34 mouse cellular contexts compared by ENCODE assay signal in genomic region chr12:75386731-75387130, GRCm38 (mm10). TPM values are rescaled to one million over a fixed set of nuclear protein-coding genes. Genes with fewer than 3 reads are reported as not detected.
DNase-seq lines count a peak whose midpoint lies in the region; ATAC-seq and TF ChIP-seq lines count a peak whose summit lies in the region.
"Had no signal": no experiment of that assay in that cellular context is flagged by ENCODE, and none has a peak within 500 bp of the region (broad histone marks: within the 10 kb centered on the region; RNA-seq: fewer than 3 reads in every experiment).

No protein-coding gene starts in this region.

- H3K9me3 ChIP-seq in limb, embryonic 10.5 days (replicated peaks): no peaks in the 10 kb centered on the region
- H3K9me3 ChIP-seq in limb, embryonic 12.5 days: no peaks in the 10 kb centered on the region
- H3K9me3 ChIP-seq: embryonic facial prominence, embryonic 10.5 days; embryonic facial prominence, embryonic 13.5 days; forebrain, embryonic 12.5 days; forebrain, embryonic 15.5 days; hindbrain, embryonic 10.5 days; hindbrain, embryonic 13.5 days; intestine, embryonic 15.5 days had no signal

- no peak for DNase-seq in heart, adult 2 months
- no peak for DNase-seq in heart, adult 8-10 months (ENCODE audit: low spot score)
- no peak for DNase-seq in limb, embryonic 10.5 days (ENCODE audit: low spot score)
- DNase-seq in adrenal gland, adult (ENCODE audit: inconsistent age in 2 of 2, low spot score in 1 of 2): no peak
- no peak for DNase-seq in cerebellum, postnatal 14 days
- DNase-seq: adrenal gland, postnatal 10 days; adrenal gland, postnatal 36 days; cerebellum, adult 11 months; cerebellum, adult 2 months; cerebellum, adult 9-11 months; cerebellum, postnatal 36 days; embryo, embryonic 11 days; gastrocnemius, postnatal 10 days had no signal

- H3K4me2 ChIP-seq in limb, embryonic 12.5 days: no peak overlapping the region
- H3K4me2 ChIP-seq: embryonic facial prominence, embryonic 13.5 days; forebrain, embryonic 12.5 days; forebrain, embryonic 15.5 days; heart, embryonic 11.5 days; hindbrain, embryonic 13.5 days; intestine, embryonic 15.5 days had no signal

- peaks cover 4% of the 10 kb centered on the region; the same call in 1 of the 2 replicates for H3K4me1 ChIP-seq in heart, adult 2 months (ENCODE audit: control insufficient read depth, insufficient read depth, low read length)
- H3K4me1 ChIP-seq in limb, embryonic 10.5 days: peaks cover 20% of the 10 kb centered on the region
- H3K4me1 ChIP-seq in limb, embryonic 12.5 days (replicated peaks): peaks cover 9% of the 10 kb centered on the region; the same call in 1 of the 2 replicates
- H3K4me1 ChIP-seq: forebrain, embryonic 12.5 days; forebrain, embryonic 15.5 days; hindbrain, embryonic 10.5 days; hindbrain, embryonic 13.5 days; intestine, embryonic 15.5 days had no signal

- peak; percentile 31; the same call in 1 of the 2 replicates for ATAC-seq in limb, embryonic 12.5 days (ENCODE audit: insufficient number of reproducible peaks, insufficient read depth, low FRiP score, low TSS enrichment, low read depth)
- ATAC-seq: activated CD4-positive, CD25-positive, alpha-beta regulatory T cell, adult 4 months; forebrain, embryonic 15.5 days; hindbrain, embryonic 16.5 days; intestine, embryonic 15.5 days had no signal

- TF ChIP-seq EP300 in heart, adult 2 months (IDR thresholded peaks at IDR 0.05; ENCODE audit: insufficient read depth, low read depth, low read length): no peak

- peaks cover 2% of the 10 kb centered on the region; the same call in 1 of the 2 replicates for H3K36me3 ChIP-seq in heart, adult 2 months (ENCODE audit: control insufficient read depth, insufficient read depth, low read length)
- H3K36me3 ChIP-seq in limb, embryonic 10.5 days: no peaks in the 10 kb centered on the region
- no peaks in the 10 kb centered on the region for H3K36me3 ChIP-seq in limb, embryonic 12.5 days
- H3K36me3 ChIP-seq: embryonic facial prominence, embryonic 10.5 days; embryonic facial prominence, embryonic 13.5 days; forebrain, embryonic 12.5 days; forebrain, embryonic 15.5 days; hindbrain, embryonic 10.5 days; hindbrain, embryonic 13.5 days; intestine, embryonic 15.5 days had no signal

- 93% methylated on average over 9 of the region's 9 CpGs for WGBS in heart, adult 2 months
- 91% methylated on average over 9 of the region's 9 CpGs for WGBS in limb, embryonic 10.5 days
- 87% methylated on average over 9 of the region's 9 CpGs for WGBS in limb, embryonic 12.5 days

- H3K79me2 ChIP-seq in heart, adult 2 months (replicated peaks; ENCODE audit: control insufficient read depth, insufficient read depth, low read length): no peaks in the 10 kb centered on the region

- no peak overlapping the region for H3K4me3 ChIP-seq in heart, adult 2 months
- H3K4me3 ChIP-seq in limb, embryonic 10.5 days: no peak overlapping the region
- no peak overlapping the region for H3K4me3 ChIP-seq in limb, embryonic 12.5 days (replicated peaks)
- H3K4me3 ChIP-seq: embryonic facial prominence, embryonic 10.5 days; embryonic facial prominence, embryonic 13.5 days; erythroblast, embryonic 14.5 days; forebrain, embryonic 12.5 days; forebrain, embryonic 15.5 days; hindbrain, embryonic 10.5 days; hindbrain, embryonic 13.5 days; intestine, embryonic 15.5 days had no signal

- H3K9ac ChIP-seq in heart, adult 2 months (ENCODE audit: low read depth, low read length): no peak overlapping the region
- no peak overlapping the region for H3K9ac ChIP-seq in limb, embryonic 12.5 days (replicated peaks)
- H3K9ac ChIP-seq: embryonic facial prominence, embryonic 13.5 days; forebrain, embryonic 12.5 days; forebrain, embryonic 15.5 days; hindbrain, embryonic 13.5 days; intestine, embryonic 15.5 days had no signal

- no peaks in the 10 kb centered on the region for H3K27me3 ChIP-seq in heart, adult 2 months (ENCODE audit: control insufficient read depth, insufficient read depth, low read length)
- H3K27me3 ChIP-seq in limb, embryonic 10.5 days (ENCODE audit: low read depth, poor library complexity, severe bottlenecking): no peaks in the 10 kb centered on the region
- no peaks in the 10 kb centered on the region for H3K27me3 ChIP-seq in limb, embryonic 12.5 days
- H3K27me3 ChIP-seq: embryonic facial prominence, embryonic 13.5 days; forebrain, embryonic 12.5 days; forebrain, embryonic 15.5 days; hindbrain, embryonic 13.5 days; intestine, embryonic 15.5 days had no signal

- no peak for TF ChIP-seq POLR2A in heart, adult 2 months (IDR thresholded peaks at IDR 0.05; ENCODE audit: insufficient read depth, low read depth, low read length)

- TF ChIP-seq CTCF in heart, adult 2 months (IDR thresholded peaks at IDR 0.05): no peak

- intact Hi-C loops in heart, adult 2 months (cut with DNase I): loop anchor here (5.0 kb wide), 3 partner anchors 34 to 1054 kb away; partner anchors contain the start of gene Rhoj

- peak overlapping the region; percentile 59 for H3K27ac ChIP-seq in heart, adult 2 months
- 0 out of 2 replicates have a peak overlapping the region, but pooled peaks have one; percentile 19 for H3K27ac ChIP-seq in limb, embryonic 10.5 days
- H3K27ac ChIP-seq in limb, embryonic 12.5 days: no peak overlapping the region
- H3K27ac ChIP-seq: embryonic facial prominence, embryonic 10.5 days; embryonic facial prominence, embryonic 13.5 days; forebrain, embryonic 12.5 days; forebrain, embryonic 15.5 days; hindbrain, embryonic 10.5 days; hindbrain, embryonic 13.5 days; intestine, embryonic 15.5 days had no signal

RNA-seq across cellular contexts. Expression of gene Gphb5, which starts 29.9 kb away (rescaled TPM):
- total RNA-seq in heart, adult 2 months (2021): not detected
- not detected in 2 replicates for polyA plus RNA-seq in heart, adult 2 months (2012; rRNA removed)
- total RNA-seq in heart, adult 8-10 months (2022): not detected
- not detected in 2 replicates for polyA plus RNA-seq in limb, embryonic 10.5 days (2016; fragmentation: Nextera tagmentation; extraction: Ambion mirVana)
- not detected in 2 replicates for polyA plus RNA-seq in limb, embryonic 12.5 days (2016; fragmentation: Nextera tagmentation; extraction: Ambion mirVana)
- total RNA-seq: adrenal gland, adult 18-20 months; adrenal gland, postnatal 10 days; adrenal gland, postnatal 36 days; ES-E14; gastrocnemius, postnatal 10 days; gastrocnemius, postnatal 36 days; heart, adult 18-20 months; heart, postnatal 36 days had no signal
- polyA plus RNA-seq: activated CD4-positive, CD25-positive, alpha-beta regulatory T cell, adult 4 months; C2C12; cerebellum, adult 2 months; cortical plate, adult 2 months; embryonic facial prominence, embryonic 10.5 days; embryonic facial prominence, embryonic 13.5 days; erythroblast, embryonic 14.5 days; forebrain, embryonic 12.5 days; forebrain, embryonic 15.5 days; heart, embryonic 11.5 days; heart, embryonic 14.5 days; heart, postnatal 0 days; hindbrain, embryonic 10.5 days; hindbrain, embryonic 13.5 days; hindbrain, embryonic 16.5 days; intestine, embryonic 15.5 days had no signal
